Mouse (Mus musculus): ENCODE data around the gene Sh3gl2. TPM values are rescaled to one million over a fixed set of nuclear protein-coding genes. Genes with fewer than 3 reads are reported as not detected.

The Sh3gl2 gene
- polyA plus RNA-seq, 1 experiment: 0.22 TPM

- Histone ChIP-seq H3K4me3 (ENCODE audit: control insufficient read depth, insufficient read depth, low read length) (no peak overlapping the region), H3K36me3 (ENCODE audit: control insufficient read depth, insufficient read depth, low read length) (no peaks in the 10 kb centered on the region), H3K27ac (ENCODE audit: control insufficient read depth, insufficient read depth, low read length) (no peak overlapping the region), H3K27me3 (ENCODE audit: control insufficient read depth, insufficient read depth, low read length) (no peaks in the 10 kb centered on the region), H3K4me1 (replicated peaks; ENCODE audit: control insufficient read depth, insufficient read depth, low read length) (no peaks in the 10 kb centered on the region)
- DNase-seq: no peak
- TF ChIP-seq CTCF (IDR thresholded peaks at IDR 0.05; ENCODE audit: borderline replicate concordance, control insufficient read depth, extremely low read depth, insufficient read depth, low read length, poor library complexity) (no peak), POLR2A (IDR thresholded peaks at IDR 0.05; ENCODE audit: control insufficient read depth, extremely low read depth, insufficient read depth, low read length, poor library complexity) (no peak)
- WGBS: 71% methylated on average over 3 of the region's 3 CpGs
Measured at GRCm38 (mm10) chr4:85319092-85319491, 114.2 kb downstream of the Sh3gl2 start.

GRCm38 (mm10) chr4:85325454-85325853, 120.5 kb downstream of the Sh3gl2 start:
- Histone ChIP-seq H3K36me3 (ENCODE audit: control insufficient read depth, insufficient read depth, low read length) (no peaks in the 10 kb centered on the region), H3K4me3 (ENCODE audit: control insufficient read depth, insufficient read depth, low read length) (no peak overlapping the region), H3K27ac (ENCODE audit: control insufficient read depth, insufficient read depth, low read length) (no peak overlapping the region), H3K4me1 (replicated peaks; ENCODE audit: control insufficient read depth, insufficient read depth, low read length) (no peaks in the 10 kb centered on the region), H3K27me3 (ENCODE audit: control insufficient read depth, insufficient read depth, low read length) (no peaks in the 10 kb centered on the region)
- WGBS: 91% methylated on average over 6 of the region's 6 CpGs
- no peak for DNase-seq
- no peak for TF ChIP-seq POLR2A (IDR thresholded peaks at IDR 0.05; ENCODE audit: control insufficient read depth, extremely low read depth, insufficient read depth, low read length, poor library complexity)
- no peak for TF ChIP-seq CTCF (IDR thresholded peaks at IDR 0.05; ENCODE audit: borderline replicate concordance, control insufficient read depth, extremely low read depth, insufficient read depth, low read length, poor library complexity)

- DNase-seq: no peak
- no peak overlapping the region for H3K27ac ChIP-seq (ENCODE audit: control insufficient read depth, insufficient read depth, low read length)
- TF ChIP-seq CTCF (IDR thresholded peaks at IDR 0.05; ENCODE audit: borderline replicate concordance, control insufficient read depth, extremely low read depth, insufficient read depth, low read length, poor library complexity) (no peak), POLR2A (IDR thresholded peaks at IDR 0.05; ENCODE audit: control insufficient read depth, extremely low read depth, insufficient read depth, low read length, poor library complexity) (no peak)
- H3K4me1 ChIP-seq (replicated peaks; ENCODE audit: control insufficient read depth, insufficient read depth, low read length): no peaks in the 10 kb centered on the region
- no peaks in the 10 kb centered on the region for H3K36me3 ChIP-seq (ENCODE audit: control insufficient read depth, insufficient read depth, low read length)
- 76% methylated on average over 1 of the region's 1 CpGs for WGBS
- H3K27me3 ChIP-seq (ENCODE audit: control insufficient read depth, insufficient read depth, low read length): no peaks in the 10 kb centered on the region
- no peak overlapping the region for H3K4me3 ChIP-seq (ENCODE audit: control insufficient read depth, insufficient read depth, low read length)
Measured at GRCm38 (mm10) chr4:85326052-85326451, 121.1 kb downstream of the Sh3gl2 start.

- TF ChIP-seq POLR2A (IDR thresholded peaks at IDR 0.05; ENCODE audit: control insufficient read depth, extremely low read depth, insufficient read depth, low read length, poor library complexity) (no peak), CTCF (IDR thresholded peaks at IDR 0.05; ENCODE audit: borderline replicate concordance, control insufficient read depth, extremely low read depth, insufficient read depth, low read length, poor library complexity) (no peak)
- Histone ChIP-seq H3K27ac (ENCODE audit: control insufficient read depth, insufficient read depth, low read length) (no peak overlapping the region), H3K4me3 (ENCODE audit: control insufficient read depth, insufficient read depth, low read length) (no peak overlapping the region), H3K36me3 (ENCODE audit: control insufficient read depth, insufficient read depth, low read length) (no peaks in the 10 kb centered on the region), H3K4me1 (replicated peaks; ENCODE audit: control insufficient read depth, insufficient read depth, low read length) (no peaks in the 10 kb centered on the region), H3K27me3 (ENCODE audit: control insufficient read depth, insufficient read depth, low read length) (no peaks in the 10 kb centered on the region)
- WGBS: 77% methylated on average over 4 of the region's 4 CpGs
- DNase-seq: no peak
Measured at GRCm38 (mm10) chr4:85334688-85335200, 129.8 kb downstream of the Sh3gl2 start.

- no peaks in the 10 kb centered on the region for H3K4me1 ChIP-seq (replicated peaks; ENCODE audit: control insufficient read depth, insufficient read depth, low read length)
- no peak overlapping the region for H3K4me3 ChIP-seq (ENCODE audit: control insufficient read depth, insufficient read depth, low read length)
- no peaks in the 10 kb centered on the region for H3K27me3 ChIP-seq (ENCODE audit: control insufficient read depth, insufficient read depth, low read length)
- DNase-seq: no peak
- TF ChIP-seq CTCF (IDR thresholded peaks at IDR 0.05; ENCODE audit: borderline replicate concordance, control insufficient read depth, extremely low read depth, insufficient read depth, low read length, poor library complexity) (no peak), POLR2A (IDR thresholded peaks at IDR 0.05; ENCODE audit: control insufficient read depth, extremely low read depth, insufficient read depth, low read length, poor library complexity) (no peak)
- H3K36me3 ChIP-seq (ENCODE audit: control insufficient read depth, insufficient read depth, low read length): no peaks in the 10 kb centered on the region
- H3K27ac ChIP-seq (ENCODE audit: control insufficient read depth, insufficient read depth, low read length): no peak overlapping the region
Measured at GRCm38 (mm10) chr4:85336356-85336755, 131.4 kb downstream of the Sh3gl2 start.

- H3K4me3 ChIP-seq (ENCODE audit: control insufficient read depth, insufficient read depth, low read length): no peak overlapping the region
- H3K4me1 ChIP-seq (replicated peaks; ENCODE audit: control insufficient read depth, insufficient read depth, low read length): no peaks in the 10 kb centered on the region
- 91% methylated on average over 5 of the region's 5 CpGs for WGBS
- H3K27me3 ChIP-seq (ENCODE audit: control insufficient read depth, insufficient read depth, low read length): no peaks in the 10 kb centered on the region
- H3K36me3 ChIP-seq (ENCODE audit: control insufficient read depth, insufficient read depth, low read length): no peaks in the 10 kb centered on the region
- H3K27ac ChIP-seq (ENCODE audit: control insufficient read depth, insufficient read depth, low read length): no peak overlapping the region
- TF ChIP-seq POLR2A (IDR thresholded peaks at IDR 0.05; ENCODE audit: control insufficient read depth, extremely low read depth, insufficient read depth, low read length, poor library complexity): no peak
- TF ChIP-seq CTCF (IDR thresholded peaks at IDR 0.05; ENCODE audit: borderline replicate concordance, control insufficient read depth, extremely low read depth, insufficient read depth, low read length, poor library complexity): no peak
- DNase-seq: no peak
Measured at GRCm38 (mm10) chr4:85339126-85339525, 134.2 kb downstream of the Sh3gl2 start.

GRCm38 (mm10) chr4:85340686-85341085, 135.8 kb downstream of the Sh3gl2 start:
- DNase-seq: no peak
- 84% methylated on average over 6 of the region's 6 CpGs for WGBS
- H3K36me3 ChIP-seq (ENCODE audit: control insufficient read depth, insufficient read depth, low read length): no peaks in the 10 kb centered on the region
- no peaks in the 10 kb centered on the region for H3K27me3 ChIP-seq (ENCODE audit: control insufficient read depth, insufficient read depth, low read length)
- H3K4me3 ChIP-seq (ENCODE audit: control insufficient read depth, insufficient read depth, low read length): no peak overlapping the region
- H3K4me1 ChIP-seq (replicated peaks; ENCODE audit: control insufficient read depth, insufficient read depth, low read length): no peaks in the 10 kb centered on the region
- no peak for TF ChIP-seq CTCF (IDR thresholded peaks at IDR 0.05; ENCODE audit: borderline replicate concordance, control insufficient read depth, extremely low read depth, insufficient read depth, low read length, poor library complexity)
- TF ChIP-seq POLR2A (IDR thresholded peaks at IDR 0.05; ENCODE audit: control insufficient read depth, extremely low read depth, insufficient read depth, low read length, poor library complexity): no peak
- no peak overlapping the region for H3K27ac ChIP-seq (ENCODE audit: control insufficient read depth, insufficient read depth, low read length)

All from thymus, adult 2 months (tissue).